Mouse (Mus musculus) liver, embryonic 14.5 days (tissue): ENCODE data around the gene Mtus2. TPM values are rescaled to one million over a fixed set of nuclear protein-coding genes. Genes with fewer than 3 reads are reported as not detected.

ENCODE experiments used
- ATAC-seq: fragments of 200-750 bp; cut with Nextera tagmentation; 2 replicates; pipeline ENCODE4 v1.8.0; 2017; ENCODE audit warnings: moderate number of reproducible peaks, mild to moderate bottlenecking, moderate library complexity; ENCODE audit not compliant: insufficient read depth
- DNase-seq, 3 experiments: peaks; one replicate each; pipeline ENCODE4 v3.0.0-alpha.2; 2012 to 2013; ENCODE audit warnings: low read depth in 3 of 3, low spot score in 3 of 3
- H3K27ac ChIP-seq: fragments of 300-500 bp; sonication (generic); 2 replicates; pipeline ENCODE4 v1.5.1; 2014; ENCODE audit warnings: moderate library complexity, mild to moderate bottlenecking, control low read depth, inconsistent platforms
- H3K27me3 ChIP-seq: fragments of 300-500 bp; sonication (generic); 2 replicates; pipeline ENCODE4 v1.6.1; 2014; ENCODE audit warnings: mild to moderate bottlenecking, low read length, moderate library complexity; ENCODE audit not compliant: control insufficient read depth, insufficient read depth
- H3K36me3 ChIP-seq: fragments of 300-500 bp; sonication (generic); replicated peaks from 2 replicates; pipeline ENCODE4 v1.6.1; 2014; ENCODE audit warnings: low read depth; ENCODE audit not compliant: control insufficient read depth, insufficient read depth
- H3K4me1 ChIP-seq, 2 experiments: fragments of 200-500 bp in 1 of 2; fragments of 300-500 bp in 1 of 2; sonication (generic) in 1 of 2; replicated peaks; 2 replicates each; pipeline ENCODE4 v1.6.1; 2012 to 2014; ENCODE audit warnings: antibody characterized with exemption in 1 of 2, inconsistent platforms in 1 of 2, low read length in 1 of 2; ENCODE audit not compliant: control insufficient read depth in 2 of 2, insufficient read depth in 2 of 2
- H3K4me2 ChIP-seq: fragments of 300-500 bp; sonication (generic); 2 replicates; pipeline ENCODE4 v1.6.1; 2014; ENCODE audit warnings: low read depth, mild to moderate bottlenecking, control low read depth, moderate library complexity
- H3K4me3 ChIP-seq, 2 experiments: fragments of 200-500 bp in 1 of 2; fragments of 300-500 bp in 1 of 2; sonication (generic) in 1 of 2; 2 replicates each; pipeline ENCODE4 v1.5.1; 2012 to 2014; ENCODE audit warnings: low read depth in 2 of 2, low read length in 2 of 2, mild to moderate bottlenecking in 2 of 2, control low read depth in 1 of 2, inconsistent platforms in 1 of 2, moderate library complexity in 1 of 2; ENCODE audit not compliant: insufficient read depth in 1 of 2
- H3K9ac ChIP-seq: fragments of 300-500 bp; sonication (generic); replicated peaks from 2 replicates; pipeline ENCODE4 v1.6.1; 2014; ENCODE audit warnings: mild to moderate bottlenecking, control low read depth, moderate library complexity
- H3K9me3 ChIP-seq: fragments of 300-500 bp; sonication (generic); 2 replicates; pipeline ENCODE4 v1.6.1; 2016; ENCODE audit warnings: low read length, mixed read lengths; ENCODE audit not compliant: control insufficient read depth
- CTCF ChIP-seq: IDR thresholded peaks from 2 replicates; pipeline ENCODE4 v1.5.1; 2016; ENCODE audit warnings: antibody characterized with exemption, low read depth, control low read depth
- EP300 ChIP-seq: IDR thresholded peaks from 2 replicates; pipeline ENCODE4 v1.6.1; 2016; ENCODE audit warnings: antibody characterized with exemption, low read depth
- WGBS: fragments of 180-500 bp; shearing (Covaris S2); extraction: QIAGEN DNeasy Blood & Tissue Kit; methylation state at CpG from one replicate; pipeline ENCODE4 v1.1.7; 2014; ENCODE audit not compliant: insufficient replicate concordance; 5-methylcytosine and 5-hydroxymethylcytosine counted together
- polyA plus RNA-seq, 2 experiments: library from polyadenylated mRNA; depleted of rRNA in 1 of 2; stranded (reverse) in 1 of 2; unstranded in 1 of 2; fragments of >200 nt; fragmentation: Nextera tagmentation in 1 of 2; extraction: Ambion mirVana in 1 of 2; gene quantifications; 2 replicates each; pipeline versions ENCODE4 v1.2.1 to v1.2.3; 2012 to 2014

Mtus2 gene
- polyA plus RNA-seq, 2 experiments: 0.48 to 0.80 TPM

DNA sequence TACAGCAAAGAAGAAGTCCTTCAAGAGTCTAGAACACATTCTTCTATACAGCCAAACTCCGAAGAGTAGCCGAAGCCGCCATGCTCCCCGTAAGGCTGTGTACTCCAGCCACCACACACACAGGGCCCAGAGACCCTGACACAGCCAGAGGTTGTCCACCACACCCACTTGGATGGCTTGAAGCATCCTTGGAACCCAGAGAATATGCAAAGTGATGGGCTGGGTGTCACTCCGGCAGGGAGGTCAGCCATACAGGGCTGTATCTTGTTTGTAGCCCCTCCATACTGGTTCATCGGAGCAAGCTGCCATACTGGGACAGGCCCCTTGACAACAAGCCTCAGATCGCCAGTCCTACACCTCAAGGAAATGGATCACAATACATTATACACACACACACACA, 405.2 kb downstream of the Mtus2 start:
- 90% methylated on average over 7 of the region's 7 CpGs for WGBS
- no peaks in the 10 kb centered on the region for H3K27me3 ChIP-seq
- H3K4me2 ChIP-seq: no peak overlapping the region
- peaks cover 8 to 20% of the 10 kb centered on the region in 2 experiments for H3K4me1 ChIP-seq
- DNase-seq (no peak), ATAC-seq (no peak)
- H3K27ac ChIP-seq: no peak overlapping the region
- no peak overlapping the region for H3K4me3 ChIP-seq
- H3K36me3 ChIP-seq: no peaks in the 10 kb centered on the region; the same call in 1 of the 2 replicates
- TF ChIP-seq CTCF: no peak
- TF ChIP-seq EP300: no peak
- no peak overlapping the region for H3K9ac ChIP-seq
- no peaks in the 10 kb centered on the region for H3K9me3 ChIP-seq

DNA sequence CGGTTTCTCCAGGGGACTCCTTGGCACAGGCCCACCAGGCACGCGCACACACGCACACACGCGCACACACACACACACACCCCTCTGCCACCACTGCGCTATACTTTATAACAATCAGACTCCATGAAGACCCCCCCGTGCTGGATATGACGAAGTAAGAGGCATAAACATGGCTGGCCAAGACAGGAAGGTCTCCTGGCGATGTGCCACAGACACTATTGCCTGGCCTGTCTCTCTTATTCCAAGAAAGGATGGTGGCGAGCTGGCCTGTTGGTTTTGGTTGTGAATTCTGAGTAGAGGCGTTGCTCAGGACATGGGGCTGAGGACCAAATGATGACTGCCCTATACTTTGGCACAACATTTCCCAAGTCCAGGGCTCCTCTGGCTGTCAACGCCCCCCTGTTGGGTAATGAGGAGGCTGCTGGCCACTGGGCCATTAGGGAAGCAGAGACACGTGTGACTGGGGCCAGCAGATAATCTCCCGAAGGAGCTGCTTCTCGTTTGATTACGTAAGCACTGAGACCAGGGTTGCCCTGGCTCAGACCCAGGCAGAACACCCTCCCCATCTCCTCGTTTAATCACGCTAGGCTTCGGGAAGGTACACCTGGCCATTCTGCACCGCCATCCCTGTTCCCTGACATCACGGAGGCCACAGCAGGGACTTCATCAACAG, 406.5 kb downstream of the Mtus2 start:
- H3K9me3 ChIP-seq: no peaks in the 10 kb centered on the region
- DNase-seq (no peak), ATAC-seq (no peak)
- H3K4me2 ChIP-seq: no peak overlapping the region
- no peaks in the 10 kb centered on the region; the same call in 1 of the 2 replicates for H3K36me3 ChIP-seq
- no peak for TF ChIP-seq EP300
- no peak for TF ChIP-seq CTCF
- H3K9ac ChIP-seq: no peak overlapping the region
- peaks cover 8 to 20% of the 10 kb centered on the region in 2 experiments for H3K4me1 ChIP-seq
- no peak overlapping the region for H3K4me3 ChIP-seq
- no peak overlapping the region for H3K27ac ChIP-seq
- no peaks in the 10 kb centered on the region for H3K27me3 ChIP-seq
- WGBS: 84% methylated on average over 22 of the region's 22 CpGs

Other genes with a start within 250 kb of the Mtus2 start
- gene Flt1, start 231.3 kb upstream of the Mtus2 start, polyA plus RNA-seq (2012; rRNA removed): 0.84 and 1.1 TPM in 2 replicates
- gene Flt1, start 231.3 kb upstream of the Mtus2 start, polyA plus RNA-seq (2014; fragmentation: Nextera tagmentation; extraction: Ambion mirVana): 1.9 and 2.4 TPM in 2 replicates
- 62.5 and 109 TPM in 2 replicates for gene Pomp, start 96.9 kb upstream of the Mtus2 start, polyA plus RNA-seq (2012; rRNA removed)
- gene Pomp, start 96.9 kb upstream of the Mtus2 start, polyA plus RNA-seq (2014; fragmentation: Nextera tagmentation; extraction: Ambion mirVana): 255 and 261 TPM in 2 replicates
- 17.6 and 20.6 TPM in 2 replicates for gene Slc46a3, start 62.5 kb upstream of the Mtus2 start, polyA plus RNA-seq (2012; rRNA removed)
- 16.1 and 16.7 TPM in 2 replicates for gene Slc46a3, start 62.5 kb upstream of the Mtus2 start, polyA plus RNA-seq (2014; fragmentation: Nextera tagmentation; extraction: Ambion mirVana)